Mouse (Mus musculus) lung, postnatal 4 days (tissue): ENCODE measurements at regions not wholly inside any gene's neighbourhood (a gene's known extent, or its start where the extent isn't known, plus 50 kb on each side); places are given as distances from the start of the nearest gene placed in this dataset.
A peak's percentile ranks its signal among the peaks of the same experiment; 100 is the strongest.
"Not testable (repeated sequence)": the region's sequence is repeated elsewhere in the genome, so short reads cannot be mapped to it uniquely, and the experiment has no call there.

Experiments
- DNase-seq, 2 experiments: peaks; one replicate each; pipeline ENCODE4 v3.0.0; 2021

- DNase-seq = no peak
Observed at GRCm38 (mm10) chr5:101496924-101497697, 167.7 kb downstream of the Nkx6-1 start.

GRCm38 (mm10) chr5:101496161-101496560 is 168.6 kb downstream of the Nkx6-1 start:
- no peak for DNase-seq

GRCm38 (mm10) chr5:101445792-101446191 is 219.0 kb downstream of the Nkx6-1 start:
- no peak for DNase-seq

GRCm38 (mm10) chr5:101441782-101442181 is 223.0 kb downstream of the Nkx6-1 start:
- peak; percentile 15 to 27 for DNase-seq

- peak; percentile 23 to 67 for DNase-seq
Observed at GRCm38 (mm10) chr5:101437666-101438299, 227.0 kb downstream of the Nkx6-1 start.

- peak in 1 of 2 experiments; percentile 25 for DNase-seq
Observed at GRCm38 (mm10) chr5:101426067-101426771, 238.6 kb downstream of the Nkx6-1 start.

- peak in 1 of 2 experiments; percentile 23 for DNase-seq
Observed at GRCm38 (mm10) chr5:101384316-101384715, 280.5 kb downstream of the Nkx6-1 start.

- DNase-seq = no peak
Observed at GRCm38 (mm10) chr5:101381361-101381760, 283.4 kb downstream of the Nkx6-1 start.

- no peak for DNase-seq
Observed at GRCm38 (mm10) chr5:101376657-101377056, 288.1 kb downstream of the Nkx6-1 start.

- DNase-seq = no peak
Observed at GRCm38 (mm10) chr5:101374129-101374528, 290.7 kb downstream of the Nkx6-1 start.

- DNase-seq = no peak
Observed at GRCm38 (mm10) chr5:101372204-101372603, 292.6 kb downstream of the Nkx6-1 start.

- peak; percentile 59 to 63 for DNase-seq
Observed at GRCm38 (mm10) chr5:101365364-101365763, 299.4 kb downstream of the Nkx6-1 start.

- DNase-seq = no peak
Observed at GRCm38 (mm10) chr5:101359986-101360385, 304.8 kb downstream of the Nkx6-1 start.

- no peak for DNase-seq
Observed at GRCm38 (mm10) chr5:101345406-101345805, 319.4 kb downstream of the Nkx6-1 start.

GRCm38 (mm10) chr5:101336361-101336760 is 328.4 kb downstream of the Nkx6-1 start:
- DNase-seq = not testable (repeated sequence)

GRCm38 (mm10) chr5:101331825-101332224 is 333.0 kb downstream of the Nkx6-1 start:
- no peak for DNase-seq

GRCm38 (mm10) chr5:101326122-101326521 is 338.7 kb downstream of the Nkx6-1 start:
- no peak for DNase-seq

GRCm38 (mm10) chr5:101323041-101323950 is 341.5 kb downstream of the Nkx6-1 start:
- DNase-seq = no peak

GRCm38 (mm10) chr5:101299986-101300385 is 364.8 kb downstream of the Nkx6-1 start:
- no peak for DNase-seq

- no peak for DNase-seq
Observed at GRCm38 (mm10) chr5:101298411-101298810, 366.4 kb downstream of the Nkx6-1 start.

GRCm38 (mm10) chr5:101297511-101298102 is 367.2 kb downstream of the Nkx6-1 start:
- no peak for DNase-seq

- no peak for DNase-seq
Observed at GRCm38 (mm10) chr5:101295941-101296340, 368.9 kb downstream of the Nkx6-1 start.
